In genomic region chr7:100204871-100205270, GRCm38 (mm10) we compare ENCODE assay signal across 19 mouse cellular contexts. TPM values are rescaled to one million over a fixed set of nuclear protein-coding genes. Genes with fewer than 3 reads are reported as not detected.
DNase-seq lines count a peak whose midpoint lies in the region; ATAC-seq lines count a peak whose summit lies in the region.
"Had no signal": no experiment of that assay in that cellular context is flagged by ENCODE, and none has a peak within 500 bp of the region (broad histone marks: within the 10 kb centered on the region; RNA-seq: fewer than 3 reads in every experiment).

No protein-coding gene starts in this region.

- H3K27me3 ChIP-seq in embryonic facial prominence, embryonic 10.5 days (replicated peaks; ENCODE audit: low read depth, poor library complexity, severe bottlenecking): no peaks in the 10 kb centered on the region
- H3K27me3 ChIP-seq in embryonic facial prominence, embryonic 12.5 days: no peaks in the 10 kb centered on the region
- no peaks in the 10 kb centered on the region for H3K27me3 ChIP-seq in embryonic facial prominence, embryonic 14.5 days (replicated peaks; ENCODE audit: control insufficient read depth, insufficient read depth, low read length)

- 0 out of 2 replicates have a peak overlapping the region, but pooled peaks have one; percentile 40 for H3K27ac ChIP-seq in embryonic facial prominence, embryonic 10.5 days (replicated peaks)
- H3K27ac ChIP-seq in embryonic facial prominence, embryonic 12.5 days: peak overlapping the region; percentile 70
- H3K27ac ChIP-seq in embryonic facial prominence, embryonic 14.5 days (replicated peaks; ENCODE audit: low read depth, low read length): no peak overlapping the region
- H3K27ac ChIP-seq: forebrain, embryonic 12.5 days had no signal

- 42% methylated on average over 6 of the region's 6 CpGs for WGBS in embryonic facial prominence, embryonic 10.5 days
- WGBS in embryonic facial prominence, embryonic 12.5 days: 25% methylated on average over 6 of the region's 6 CpGs
- WGBS in embryonic facial prominence, embryonic 14.5 days: 34% methylated on average over 6 of the region's 6 CpGs

- H3K4me3 ChIP-seq in embryonic facial prominence, embryonic 10.5 days: no peak overlapping the region
- no peak overlapping the region for H3K4me3 ChIP-seq in embryonic facial prominence, embryonic 12.5 days
- H3K4me3 ChIP-seq in embryonic facial prominence, embryonic 14.5 days (ENCODE audit: low read depth, low read length): no peak overlapping the region
- H3K4me3 ChIP-seq: forebrain, embryonic 12.5 days had no signal

- no peak overlapping the region for H3K4me2 ChIP-seq in embryonic facial prominence, embryonic 12.5 days (replicated peaks)
- no peak overlapping the region for H3K4me2 ChIP-seq in embryonic facial prominence, embryonic 14.5 days (ENCODE audit: low read depth, low read length)
- H3K4me2 ChIP-seq: forebrain, embryonic 12.5 days had no signal

- no peak overlapping the region for H3K9ac ChIP-seq in embryonic facial prominence, embryonic 12.5 days
- H3K9ac ChIP-seq in embryonic facial prominence, embryonic 14.5 days (ENCODE audit: low read depth, low read length): no peak overlapping the region
- H3K9ac ChIP-seq: forebrain, embryonic 12.5 days had no signal

- ATAC-seq in embryonic facial prominence, embryonic 12.5 days (ENCODE audit: insufficient number of reproducible peaks, insufficient read depth, low FRiP score, low TSS enrichment): 0 out of 2 replicates have a peak, but pooled peaks have one; percentile 32
- ATAC-seq in embryonic facial prominence, embryonic 14.5 days (ENCODE audit: low read depth): no peak
- no peak for ATAC-seq in CD4-positive, CD25-positive, alpha-beta regulatory T cell, adult 4 months
- ATAC-seq: forebrain, embryonic 14.5 days; forebrain, embryonic 16.5 days had no signal

- peak; percentile 53 for DNase-seq in embryonic facial prominence, embryonic 10.5 days (ENCODE audit: low spot score)
- peak; percentile 51 for DNase-seq in embryonic facial prominence, embryonic 14.5 days (ENCODE audit: low spot score)
- no peak for DNase-seq in right cerebral cortex, postnatal 36 days (ENCODE audit: low spot score in 2 of 2)
- DNase-seq: adrenal gland, adult 2 months; adrenal gland, postnatal 10 days; adrenal gland, postnatal 25 days; B cell, adult 2 months; cerebellum, adult 11 months; cerebellum, adult 18-20 months; cerebellum, adult 8-10 months; cerebellum, adult 9-11 months; cerebellum, postnatal 14 days; cerebellum, postnatal 36 days; embryo, embryonic 11 days had no signal

- no peaks in the 10 kb centered on the region for H3K9me3 ChIP-seq in embryonic facial prominence, embryonic 10.5 days
- H3K9me3 ChIP-seq in embryonic facial prominence, embryonic 12.5 days: no peaks in the 10 kb centered on the region
- H3K9me3 ChIP-seq in embryonic facial prominence, embryonic 14.5 days (ENCODE audit: control insufficient read depth, low read length): no peaks in the 10 kb centered on the region
- H3K9me3 ChIP-seq: forebrain, embryonic 12.5 days had no signal

- no peaks in the 10 kb centered on the region for H3K36me3 ChIP-seq in embryonic facial prominence, embryonic 10.5 days (replicated peaks)
- no peaks in the 10 kb centered on the region for H3K36me3 ChIP-seq in embryonic facial prominence, embryonic 12.5 days
- H3K36me3 ChIP-seq in embryonic facial prominence, embryonic 14.5 days (ENCODE audit: control insufficient read depth, insufficient read depth, low read length): no peaks in the 10 kb centered on the region
- H3K36me3 ChIP-seq: forebrain, embryonic 12.5 days had no signal

- H3K4me1 ChIP-seq in embryonic facial prominence, embryonic 10.5 days: peaks cover 37% of the 10 kb centered on the region
- H3K4me1 ChIP-seq in embryonic facial prominence, embryonic 12.5 days: peaks cover 30% of the 10 kb centered on the region; the same call in 1 of the 2 replicates
- peaks cover 18% of the 10 kb centered on the region; the same call in 1 of the 2 replicates for H3K4me1 ChIP-seq in embryonic facial prominence, embryonic 14.5 days (ENCODE audit: control insufficient read depth, insufficient read depth, low read length)
- H3K4me1 ChIP-seq: forebrain, embryonic 12.5 days had no signal

RNA-seq across cellular contexts. Expression of gene Pgm2l1, which starts 22.3 kb away (rescaled TPM):
- 4.0 and 4.4 TPM in 2 replicates for polyA plus RNA-seq in embryonic facial prominence, embryonic 10.5 days (2016; fragmentation: Nextera tagmentation; extraction: Ambion mirVana)
- polyA plus RNA-seq in embryonic facial prominence, embryonic 12.5 days (2016; fragmentation: Nextera tagmentation; extraction: Ambion mirVana): 5.0 and 6.8 TPM in 2 replicates
- 3.8 and 4.1 TPM in 2 replicates for polyA plus RNA-seq in embryonic facial prominence, embryonic 14.5 days (2014; fragmentation: Nextera tagmentation; extraction: Ambion mirVana)
- 1 to 10 TPM; 4.9 to 5.1 TPM for polyA plus RNA-seq in CD4-positive, CD25-positive, alpha-beta regulatory T cell, adult 4 months (2017; shearing (Covaris generic))

RNA-seq across cellular contexts. Expression of gene Kcne3, which starts 28.6 kb away (rescaled TPM):
- polyA plus RNA-seq in embryonic facial prominence, embryonic 10.5 days (2016; fragmentation: Nextera tagmentation; extraction: Ambion mirVana): 17.0 and 19.7 TPM in 2 replicates
- 11.4 and 13.3 TPM in 2 replicates for polyA plus RNA-seq in embryonic facial prominence, embryonic 12.5 days (2016; fragmentation: Nextera tagmentation; extraction: Ambion mirVana)
- polyA plus RNA-seq in embryonic facial prominence, embryonic 14.5 days (2014; fragmentation: Nextera tagmentation; extraction: Ambion mirVana): 12.4 and 13.3 TPM in 2 replicates
- polyA plus RNA-seq in CD4-positive, CD25-positive, alpha-beta regulatory T cell, adult 4 months (2017; shearing (Covaris generic)): not detected

RNA-seq across cellular contexts. Expression of gene Lipt2, which starts 45.8 kb away (rescaled TPM):
- 27.0 and 28.3 TPM in 2 replicates for polyA plus RNA-seq in embryonic facial prominence, embryonic 10.5 days (2016; fragmentation: Nextera tagmentation; extraction: Ambion mirVana)
- polyA plus RNA-seq in embryonic facial prominence, embryonic 12.5 days (2016; fragmentation: Nextera tagmentation; extraction: Ambion mirVana): 26.8 and 29.7 TPM in 2 replicates
- 21.0 and 27.1 TPM in 2 replicates for polyA plus RNA-seq in embryonic facial prominence, embryonic 14.5 days (2014; fragmentation: Nextera tagmentation; extraction: Ambion mirVana)
- not detected for polyA plus RNA-seq in CD4-positive, CD25-positive, alpha-beta regulatory T cell, adult 4 months (2017; shearing (Covaris generic))

Comparison
In these comparisons a context has a peak if more than half of its experiments do, and no peak if none do; other contexts are left out.
1. DNase-seq: peak in embryonic facial prominence, embryonic 10.5 days (single experiment) and embryonic facial prominence, embryonic 14.5 days (single experiment); none in right cerebral cortex, postnatal 36 days (0 of 2).
2. RNA of gene Kcne3, which starts 28.6 kb away (polyA plus RNA-seq): 17.0 to 19.7 TPM in embryonic facial prominence, embryonic 10.5 days, 11.4 to 13.3 TPM in embryonic facial prominence, embryonic 12.5 days and 12.4 to 13.3 TPM in embryonic facial prominence, embryonic 14.5 days; not detected in CD4-positive, CD25-positive, alpha-beta regulatory T cell, adult 4 months; every median in the first group is over 10 times any median in the second.
3. RNA of gene Lipt2, which starts 45.8 kb away (polyA plus RNA-seq): 27.0 to 28.3 TPM in embryonic facial prominence, embryonic 10.5 days, 26.8 to 29.7 TPM in embryonic facial prominence, embryonic 12.5 days and 21.0 to 27.1 TPM in embryonic facial prominence, embryonic 14.5 days; not detected in CD4-positive, CD25-positive, alpha-beta regulatory T cell, adult 4 months; every median in the first group is over 10 times any median in the second.